Mouse (Mus musculus) thymus, adult 2 months (tissue): ENCODE results near the gene Pdk1.

ENCODE experiments used
- CTCF ChIP-seq: fragments of 200-500 bp; IDR thresholded peaks from 2 replicates; pipeline ENCODE4 v1.5.1; 2012; ENCODE audit warnings: mild to moderate bottlenecking, control low read depth, low read length, moderate library complexity, borderline replicate concordance; ENCODE audit not compliant: control insufficient read depth, poor library complexity, insufficient read depth; ENCODE audit errors: extremely low read depth
- POLR2A ChIP-seq: fragments of 200-500 bp; IDR thresholded peaks from 2 replicates; pipeline ENCODE4 v1.6.1; 2012; ENCODE audit warnings: mild to moderate bottlenecking, low read length, control low read depth, moderate library complexity; ENCODE audit not compliant: control insufficient read depth, poor library complexity, insufficient read depth; ENCODE audit errors: extremely low read depth

DNA sequence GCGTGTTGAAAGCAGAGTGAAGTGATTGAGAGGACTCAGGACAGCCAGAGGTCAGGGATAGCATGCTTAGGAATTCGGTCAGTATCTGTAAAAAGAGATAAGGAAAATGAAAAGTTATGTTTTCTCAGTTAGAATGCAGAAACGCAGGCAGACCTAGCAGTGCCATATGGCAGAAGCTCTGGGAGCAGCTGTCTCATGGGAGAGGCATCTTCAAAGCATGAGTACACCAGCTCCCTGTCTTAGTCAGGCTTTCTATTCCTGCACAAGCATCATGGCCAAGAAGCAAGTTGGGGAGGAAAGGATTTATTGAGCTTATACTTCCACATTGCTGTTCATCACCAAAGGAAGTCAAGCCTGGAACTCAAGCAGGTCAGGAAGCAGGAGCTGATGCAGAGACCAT is 8.0 kb upstream of the Pdk1 start:
- no peak for TF ChIP-seq POLR2A
- no peak for TF ChIP-seq CTCF
